Comparison of ENCODE assay signal across 20 mouse cellular contexts in the genomic region with DNA sequence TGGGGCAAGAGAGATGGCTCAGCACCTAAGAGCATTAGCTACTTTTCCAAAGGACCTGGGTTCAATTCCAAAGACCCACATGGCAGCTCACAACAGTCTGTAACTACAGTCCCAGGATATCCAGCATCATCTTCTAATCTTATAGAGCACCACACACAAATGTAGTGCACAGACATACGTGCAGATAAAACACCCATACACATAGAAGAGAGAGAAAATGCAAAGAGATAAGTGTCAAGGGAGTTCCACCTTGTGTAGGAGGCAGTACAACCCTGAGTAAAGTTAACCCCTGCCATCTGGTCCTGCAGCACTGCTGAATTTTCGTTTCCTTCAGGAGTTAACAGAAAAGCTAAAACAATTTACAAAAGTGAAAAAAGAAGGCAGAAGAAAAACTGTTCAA. TPM values are rescaled to one million over a fixed set of nuclear protein-coding genes. Genes with fewer than 3 reads are reported as not detected.
"Had no signal": no experiment of that assay in that cellular context is flagged by ENCODE, and none has a peak within 500 bp of the region (broad histone marks: within the 10 kb centered on the region; RNA-seq: fewer than 3 reads in every experiment).

No protein-coding gene starts in this region.

- H3K9me3 ChIP-seq: intestine, embryonic 15.5 days; limb, embryonic 13.5 days; megakaryocyte, embryonic 14.5 days; midbrain, embryonic 12.5 days; neural tube, embryonic 13.5 days had no signal

- H3K4me3 ChIP-seq: intestine, embryonic 15.5 days; left cerebral cortex, adult 2 months; limb, embryonic 13.5 days; megakaryocyte, embryonic 14.5 days; midbrain, embryonic 12.5 days; neural tube, embryonic 13.5 days had no signal

- H3K27ac ChIP-seq: intestine, embryonic 15.5 days; left cerebral cortex, adult 2 months; limb, embryonic 13.5 days; midbrain, embryonic 12.5 days; neural tube, embryonic 13.5 days had no signal

- H3K27me3 ChIP-seq: intestine, embryonic 15.5 days; limb, embryonic 13.5 days; megakaryocyte, embryonic 14.5 days; midbrain, embryonic 12.5 days; neural tube, embryonic 13.5 days had no signal

- H3K36me3 ChIP-seq: intestine, embryonic 15.5 days; limb, embryonic 13.5 days; midbrain, embryonic 12.5 days; neural tube, embryonic 13.5 days had no signal

- H3K4me1 ChIP-seq: intestine, embryonic 15.5 days; limb, embryonic 13.5 days; midbrain, embryonic 12.5 days; neural tube, embryonic 13.5 days had no signal

- H3K4me2 ChIP-seq: intestine, embryonic 15.5 days; limb, embryonic 13.5 days; midbrain, embryonic 12.5 days; neural tube, embryonic 13.5 days had no signal

- DNase-seq: kidney, adult 18-20 months; kidney, postnatal 14 days; lung, adult 18-20 months; lung, postnatal 36 days; retina, postnatal 1 day; thymus, adult 18-20 months; thymus, postnatal 14 days had no signal

- H3K9ac ChIP-seq: intestine, embryonic 15.5 days; limb, embryonic 13.5 days; midbrain, embryonic 12.5 days; neural tube, embryonic 13.5 days had no signal

- ATAC-seq: lung, postnatal 0 days; midbrain, embryonic 16.5 days had no signal

RNA-seq across cellular contexts. Expression of gene Gm5269, which starts 14.4 kb away (rescaled TPM):
- total RNA-seq: layer of hippocampus, adult 8-10 months; layer of hippocampus, postnatal 14 days; left cerebral cortex, adult 2 months; left cerebral cortex, postnatal 25 days had no signal
- polyA plus RNA-seq: intestine, embryonic 15.5 days; kidney, embryonic 14.5 days; large intestine, adult 2 months; limb, embryonic 13.5 days; lung, postnatal 0 days; midbrain, embryonic 12.5 days; midbrain, embryonic 16.5 days; neural tube, embryonic 13.5 days had no signal
